Mouse (Mus musculus) lung, embryonic 15.5 days (tissue): ENCODE data around the gene Yrdc. TPM values are rescaled to one million over a fixed set of nuclear protein-coding genes. Genes with fewer than 3 reads are reported as not detected.
A peak's percentile ranks its signal among the peaks of the same experiment; 100 is the strongest.

ENCODE experiments used
- ATAC-seq: fragments of 200-750 bp; cut with Nextera tagmentation; 2 replicates; pipeline ENCODE4 v1.8.0; 2017; ENCODE audit warnings: moderate number of reproducible peaks, borderline replicate concordance; ENCODE audit not compliant: low FRiP score, low TSS enrichment; ENCODE audit errors: extremely low read depth
- H3K27ac ChIP-seq: fragments of 300-500 bp; sonication (generic); 2 replicates; pipeline ENCODE4 v1.5.1; 2015; ENCODE audit warnings: moderate library complexity, mild to moderate bottlenecking, inconsistent platforms
- H3K27me3 ChIP-seq: fragments of 300-500 bp; sonication (generic); 2 replicates; pipeline ENCODE4 v1.6.1; 2015; ENCODE audit warnings: inconsistent platforms
- H3K36me3 ChIP-seq: fragments of 300-500 bp; sonication (generic); 2 replicates; pipeline ENCODE4 v1.6.1; 2015; ENCODE audit warnings: inconsistent platforms
- H3K4me1 ChIP-seq: fragments of 300-500 bp; sonication (generic); 2 replicates; pipeline ENCODE4 v1.6.1; 2015; ENCODE audit warnings: inconsistent platforms
- H3K4me2 ChIP-seq: fragments of 300-500 bp; sonication (generic); 2 replicates; pipeline ENCODE4 v1.6.1; 2015; ENCODE audit warnings: inconsistent platforms, mild to moderate bottlenecking, moderate library complexity
- H3K4me3 ChIP-seq: fragments of 300-500 bp; sonication (generic); 2 replicates; pipeline ENCODE4 v1.5.1; 2015; ENCODE audit warnings: mild to moderate bottlenecking, inconsistent platforms
- H3K9ac ChIP-seq: fragments of 300-500 bp; sonication (generic); 2 replicates; pipeline ENCODE4 v1.6.1; 2015; ENCODE audit warnings: inconsistent platforms
- H3K9me3 ChIP-seq: fragments of 300-500 bp; sonication (generic); 2 replicates; pipeline ENCODE4 v1.6.1; 2016; ENCODE audit warnings: inconsistent platforms
- WGBS: fragments of 180-500 bp; shearing (Covaris S2); methylation state at CpG from one replicate; pipeline ENCODE4 v1.1.7; 2015; 5-methylcytosine and 5-hydroxymethylcytosine counted together
- polyA plus RNA-seq: library from polyadenylated mRNA; unstranded; fragments of >200 nt; fragmentation: Nextera tagmentation; extraction: Ambion mirVana; gene quantifications from 2 replicates; pipeline ENCODE4 v1.2.1, GENCODE M21; 2015

The Yrdc gene
- 36.1 and 40.5 TPM in 2 replicates for polyA plus RNA-seq

- H3K4me3 ChIP-seq = peak within 1 kb of the TSS; percentile 93
- peak; percentile 90 for ATAC-seq
- H3K27ac ChIP-seq = peak within 1 kb of the TSS; percentile 92
- under 1% methylated on average over 88 of the region's 90 CpGs for WGBS
- peaks cover 24% of the 10 kb centered on the region for H3K4me1 ChIP-seq
- no peaks in the 10 kb centered on the region for H3K27me3 ChIP-seq
- no peaks in the 10 kb centered on the region for H3K9me3 ChIP-seq
- H3K9ac ChIP-seq = peak within 1 kb of the TSS; percentile 84
- peak within 1 kb of the TSS; percentile 83 for H3K4me2 ChIP-seq
- H3K36me3 ChIP-seq = peaks cover 15% of the 10 kb centered on the region; the same call in 1 of the 2 replicates
Measured at GRCm38 (mm10) chr4:124850261-124850913, at the start of gene Yrdc. TSS of gene Yrdc (plus strand) at chr4:124850679.

- peak within 1 kb of the TSS; percentile 100 for H3K4me3 ChIP-seq
- H3K4me1 ChIP-seq = peaks cover 12% of the 10 kb centered on the region
- H3K4me2 ChIP-seq = peak within 1 kb of the TSS; percentile 89
- WGBS = 2% methylated on average over 21 of the region's 21 CpGs
- peaks cover 30% of the 10 kb centered on the region for H3K36me3 ChIP-seq
- peak within 1 kb of the TSS; percentile 99 for H3K27ac ChIP-seq
- H3K9me3 ChIP-seq = no peaks in the 10 kb centered on the region
- H3K27me3 ChIP-seq = no peaks in the 10 kb centered on the region
- peak within 1 kb of the TSS; percentile 96 for H3K9ac ChIP-seq
- ATAC-seq = peak; percentile 66
Measured at GRCm38 (mm10) chr4:124801552-124802308, 48.7 kb upstream of the Yrdc start, which contains the start of gene Mtf1. TSS of gene Mtf1 (plus strand) at chr4:124802104.

GRCm38 (mm10) chr4:124802309-124803260 is 47.9 kb upstream of the Yrdc start:
- Histone ChIP-seq H3K4me3 (peak overlapping the region; percentile 100), H3K9ac (peak overlapping the region; percentile 96), H3K27ac (peak overlapping the region; percentile 99), H3K9me3 (no peaks in the 10 kb centered on the region), H3K4me1 (peaks cover 12% of the 10 kb centered on the region), H3K27me3 (no peaks in the 10 kb centered on the region), H3K4me2 (peak overlapping the region; percentile 89), H3K36me3 (peaks cover 32% of the 10 kb centered on the region)
- ATAC-seq = peak; percentile 100
- under 1% methylated on average over 53 of the region's 53 CpGs for WGBS

- Histone ChIP-seq H3K4me1 (peaks cover 12% of the 10 kb centered on the region), H3K27me3 (no peaks in the 10 kb centered on the region), H3K9me3 (no peaks in the 10 kb centered on the region), H3K9ac (peak overlapping the region; percentile 96; the same call in 1 of the 2 replicates), H3K4me3 (peak overlapping the region; percentile 100), H3K4me2 (peak overlapping the region; percentile 89), H3K27ac (no peak overlapping the region), H3K36me3 (peaks cover 25% of the 10 kb centered on the region)
- 68% methylated on average over 6 of the region's 6 CpGs for WGBS
- no peak for ATAC-seq
Measured at GRCm38 (mm10) chr4:124803406-124803805, 47.1 kb upstream of the Yrdc start.

- H3K4me2 ChIP-seq = no peak overlapping the region
- peaks cover 17% of the 10 kb centered on the region for H3K36me3 ChIP-seq
- no peak for ATAC-seq
- 66% methylated on average over 5 of the region's 5 CpGs for WGBS
- H3K4me3 ChIP-seq = no peak overlapping the region
- H3K9me3 ChIP-seq = no peaks in the 10 kb centered on the region
- H3K27ac ChIP-seq = no peak overlapping the region
- H3K9ac ChIP-seq = no peak overlapping the region
- peaks cover 2% of the 10 kb centered on the region for H3K4me1 ChIP-seq
- no peaks in the 10 kb centered on the region for H3K27me3 ChIP-seq
Measured at GRCm38 (mm10) chr4:124808511-124808910, 42.0 kb upstream of the Yrdc start.

GRCm38 (mm10) chr4:124809136-124809883 is 41.2 kb upstream of the Yrdc start:
- Histone ChIP-seq H3K27me3 (no peaks in the 10 kb centered on the region), H3K4me3 (no peak overlapping the region), H3K9ac (no peak overlapping the region), H3K36me3 (peaks cover 18% of the 10 kb centered on the region), H3K9me3 (no peaks in the 10 kb centered on the region), H3K4me1 (no peaks in the 10 kb centered on the region), H3K27ac (no peak overlapping the region), H3K4me2 (no peak overlapping the region)
- no peak for ATAC-seq
- 71% methylated on average over 9 of the region's 9 CpGs for WGBS

- 82% methylated on average over 7 of the region's 7 CpGs for WGBS
- H3K36me3 ChIP-seq = peaks cover 18% of the 10 kb centered on the region
Measured at GRCm38 (mm10) chr4:124810056-124810455, 40.4 kb upstream of the Yrdc start.

GRCm38 (mm10) chr4:124811347-124811975 is 39.0 kb upstream of the Yrdc start:
- ATAC-seq = no peak
- H3K9ac ChIP-seq = no peak overlapping the region
- H3K9me3 ChIP-seq = no peaks in the 10 kb centered on the region
- no peaks in the 10 kb centered on the region for H3K27me3 ChIP-seq
- H3K4me1 ChIP-seq = no peaks in the 10 kb centered on the region
- no peak overlapping the region for H3K4me2 ChIP-seq
- no peak overlapping the region for H3K4me3 ChIP-seq
- peaks cover 7% of the 10 kb centered on the region for H3K36me3 ChIP-seq
- 69% methylated on average over 9 of the region's 9 CpGs for WGBS
- no peak overlapping the region for H3K27ac ChIP-seq

More at GRCm38 (mm10) chr4:124810056-124810455, 40.4 kb upstream of the Yrdc start:
- Histone ChIP-seq H3K4me1 (no peaks in the 10 kb centered on the region), H3K9me3 (no peaks in the 10 kb centered on the region), H3K4me2 (no peak overlapping the region), H3K27ac (no peak overlapping the region), H3K27me3 (no peaks in the 10 kb centered on the region), H3K4me3 (no peak overlapping the region), H3K9ac (no peak overlapping the region)
- ATAC-seq = no peak

GRCm38 (mm10) chr4:124815901-124816300 is 34.6 kb upstream of the Yrdc start:
- Histone ChIP-seq H3K4me1 (peaks cover 7% of the 10 kb centered on the region; the same call in 1 of the 2 replicates), H3K27ac (no peak overlapping the region), H3K36me3 (peaks cover 3% of the 10 kb centered on the region; the same call in 1 of the 2 replicates), H3K9me3 (no peaks in the 10 kb centered on the region), H3K27me3 (no peaks in the 10 kb centered on the region), H3K9ac (no peak overlapping the region), H3K4me2 (no peak overlapping the region), H3K4me3 (no peak overlapping the region)
- ATAC-seq = no peak
- WGBS = 90% methylated on average over 11 of the region's 11 CpGs

GRCm38 (mm10) chr4:124817803-124818202 is 32.7 kb upstream of the Yrdc start:
- H3K4me2 ChIP-seq = no peak overlapping the region
- ATAC-seq = peak; percentile 83

More at GRCm38 (mm10) chr4:124817803-124818202, 32.7 kb upstream of the Yrdc start:
- Histone ChIP-seq H3K4me3 (no peak overlapping the region), H3K36me3 (peaks cover 10% of the 10 kb centered on the region; the same call in 1 of the 2 replicates), H3K9me3 (no peaks in the 10 kb centered on the region), H3K27ac (no peak overlapping the region), H3K9ac (no peak overlapping the region), H3K4me1 (peaks cover 7% of the 10 kb centered on the region; the same call in 1 of the 2 replicates), H3K27me3 (no peaks in the 10 kb centered on the region)
- WGBS = 17% methylated on average over 6 of the region's 6 CpGs
